Mouse (Mus musculus) MN1 (cell line): Measurements from ENCODE around the gene Hectd2.

ENCODE experiments used
- DNase-seq: peaks from one replicate; pipeline ENCODE4 v3.0.0-alpha.2; 2016; ENCODE audit warnings: low spot score

Hectd2 gene

GRCm38 (mm10) chr19:36554046-36554784 is at the start of gene Hectd2:
Gene Hectd2, plus strand, starts transcription at chr19:36554639.
- peak; percentile 76 for DNase-seq

GRCm38 (mm10) chr19:36504716-36505115 is 49.7 kb upstream of the Hectd2 start:
- DNase-seq: no peak

- DNase-seq: no peak
These were observed 43.1 kb upstream of the Hectd2 start for GRCm38 (mm10) chr19:36511305-36511704.

GRCm38 (mm10) chr19:36518461-36518860 is 36.0 kb upstream of the Hectd2 start:
- DNase-seq: peak; percentile 11

DNA sequence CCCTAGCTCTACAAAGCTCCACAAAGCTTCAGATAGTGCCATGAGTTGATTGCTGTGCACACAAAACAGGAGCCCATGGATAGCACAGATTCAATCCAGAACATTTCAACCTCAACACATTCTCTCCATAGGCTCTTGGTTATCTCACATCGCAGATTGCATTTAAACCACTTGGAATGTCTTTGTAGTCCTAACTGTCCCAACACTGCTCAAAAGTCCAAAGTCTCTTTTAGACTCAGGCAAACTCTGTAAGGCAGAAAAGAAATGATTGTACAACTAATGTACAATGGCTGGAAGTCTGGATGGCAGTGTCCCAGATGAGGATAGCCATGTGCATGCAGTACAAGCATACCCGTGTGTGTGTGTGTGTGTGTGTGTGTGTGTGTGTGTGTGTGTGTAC is 32.9 kb upstream of the Hectd2 start:
- DNase-seq: no peak

DNA sequence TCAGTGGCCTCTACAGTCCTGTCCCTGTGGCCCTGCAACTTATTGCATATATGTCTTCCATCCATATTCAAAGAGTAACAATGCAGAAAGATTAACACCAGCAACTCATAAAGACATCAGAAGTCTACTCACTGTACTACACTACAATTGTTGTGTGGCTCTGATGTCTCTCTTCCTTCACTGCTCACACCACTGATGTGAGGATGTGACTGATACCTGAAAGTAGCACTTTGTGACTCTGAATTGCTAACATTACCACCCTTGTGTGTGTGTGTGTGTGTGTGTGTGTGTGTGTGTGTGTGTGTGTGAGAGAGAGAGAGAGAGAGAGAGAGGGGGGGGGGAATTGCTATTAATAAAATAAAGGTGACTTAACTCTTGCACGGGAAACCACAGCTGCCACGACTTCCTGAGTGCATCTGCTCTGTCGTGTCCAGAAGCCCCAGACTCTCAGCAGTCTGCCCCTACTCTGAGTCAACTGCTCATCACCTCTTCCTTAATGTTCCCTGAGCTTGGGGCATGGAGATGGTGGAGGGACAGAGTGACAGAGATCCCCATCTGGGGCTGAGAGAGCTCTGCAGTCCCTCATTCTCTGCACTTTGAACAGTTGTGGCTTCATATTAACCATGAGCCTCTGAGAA is 31.8 kb upstream of the Hectd2 start:
- no peak for DNase-seq

DNA sequence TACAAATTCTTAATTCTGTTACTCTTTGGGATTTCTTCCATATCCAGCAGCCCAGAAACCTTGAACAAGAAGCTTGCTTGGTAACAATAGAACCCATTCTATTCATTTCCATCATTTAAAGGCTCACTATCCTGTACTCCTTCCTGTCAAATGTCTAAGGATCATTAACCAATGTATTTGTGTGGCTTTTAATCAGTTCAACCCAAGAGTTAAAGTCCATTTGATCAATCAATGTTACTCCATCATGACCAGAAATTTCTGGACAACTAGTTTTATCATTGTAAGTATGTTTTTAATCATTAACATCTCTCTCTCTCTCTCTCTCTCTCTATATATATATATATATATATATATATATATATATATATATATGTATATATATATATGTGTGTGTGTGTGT is 29.4 kb upstream of the Hectd2 start:
- DNase-seq: no peak

DNA sequence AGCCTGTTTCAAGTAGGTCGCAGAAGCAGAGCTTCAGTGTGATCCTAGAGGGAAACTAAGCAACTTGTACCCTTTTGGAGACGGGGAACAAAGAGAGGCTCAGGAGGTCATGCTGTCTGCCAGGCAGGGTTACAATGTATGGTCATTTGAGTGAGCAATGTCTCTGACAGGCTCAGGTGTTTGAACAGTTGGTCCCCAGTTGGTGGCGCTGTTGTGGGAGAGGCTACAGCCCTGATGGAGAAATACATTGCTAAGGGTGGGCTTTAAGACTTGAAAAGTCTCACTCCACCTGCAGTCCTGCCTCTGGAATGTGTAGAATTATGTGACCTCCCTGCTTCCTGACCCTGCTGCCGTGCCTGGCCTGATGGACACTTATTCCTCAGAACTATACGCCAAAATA is 21.4 kb upstream of the Hectd2 start:
- peak; percentile 23 for DNase-seq

DNA sequence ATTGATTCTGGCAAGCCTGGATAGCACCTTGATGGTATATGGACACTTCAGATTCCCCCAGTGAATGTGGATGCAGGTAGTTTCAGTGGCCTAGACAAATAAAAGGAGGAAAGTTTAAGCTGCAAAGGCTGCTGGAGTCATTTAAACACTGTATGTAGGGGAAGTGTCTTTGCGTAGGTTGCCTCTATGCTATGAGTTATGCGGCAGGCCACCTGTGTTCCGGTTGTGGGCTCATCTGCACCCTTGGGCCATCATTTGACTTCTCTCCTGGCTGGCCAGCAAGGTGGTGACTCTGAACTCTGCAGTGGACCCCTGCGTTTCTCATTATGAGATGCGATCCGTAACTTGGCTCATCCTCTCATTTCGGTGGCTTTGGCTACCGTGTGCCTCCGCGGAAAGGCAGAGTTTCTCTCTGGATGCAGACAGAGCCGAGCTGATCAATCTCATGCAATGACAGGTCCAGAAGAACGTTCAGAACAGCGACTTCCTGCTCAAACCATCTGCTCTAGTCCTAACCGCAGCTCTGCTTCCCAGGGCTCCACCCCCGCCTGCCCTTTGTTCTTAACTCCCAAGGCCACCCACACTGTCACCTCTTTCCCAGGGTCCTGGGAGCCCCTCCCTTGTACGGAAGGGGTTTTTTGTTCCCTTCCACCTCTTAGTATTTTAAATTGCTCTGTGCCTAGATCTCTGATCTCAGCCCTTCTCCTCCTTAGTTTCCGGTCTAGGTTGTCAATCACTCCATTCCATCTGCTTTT is 20.3 kb upstream of the Hectd2 start:
- peak; percentile 44 for DNase-seq

DNA sequence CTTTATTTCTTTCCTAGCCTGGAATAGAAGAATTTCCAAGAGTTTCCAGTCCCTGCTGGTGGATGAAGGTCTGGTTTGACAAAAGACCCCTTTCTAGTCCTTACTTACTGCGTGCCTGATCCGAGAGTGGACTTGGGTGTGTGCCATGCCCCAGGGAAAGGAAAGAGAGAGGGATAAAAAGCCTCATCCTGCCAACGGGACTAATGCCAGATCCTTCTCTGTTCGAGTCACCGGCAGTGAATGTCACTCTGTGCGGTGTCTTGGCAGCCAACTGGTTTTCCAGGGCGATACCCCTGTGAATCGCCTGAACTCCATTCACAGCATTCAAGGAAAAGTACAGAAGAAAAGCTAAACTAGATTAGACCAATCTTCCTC is 19.7 kb upstream of the Hectd2 start:
- DNase-seq: peak; percentile 36

DNA sequence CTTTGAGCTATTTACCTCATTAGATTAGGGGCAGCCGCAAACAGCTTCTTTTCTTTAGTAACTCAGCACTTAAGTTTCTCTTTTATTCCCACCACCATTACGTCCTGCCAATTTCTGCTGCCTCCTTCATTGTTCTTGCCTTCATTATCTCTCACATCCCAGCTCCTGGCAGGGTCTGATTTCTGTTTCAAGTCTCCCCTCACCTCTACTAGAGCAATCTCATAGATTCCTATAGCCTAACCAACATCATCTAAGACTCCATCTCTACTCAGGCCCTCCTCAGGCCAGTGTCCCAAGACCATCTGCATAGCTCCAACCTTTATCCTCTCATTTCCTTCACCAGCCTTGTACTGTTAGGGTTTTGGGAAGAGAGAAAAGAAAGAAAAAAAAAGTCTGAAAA is 19.3 kb upstream of the Hectd2 start:
- no peak for DNase-seq

- no peak for DNase-seq
These were observed 18.6 kb upstream of the Hectd2 start for GRCm38 (mm10) chr19:36535878-36536277.

DNA sequence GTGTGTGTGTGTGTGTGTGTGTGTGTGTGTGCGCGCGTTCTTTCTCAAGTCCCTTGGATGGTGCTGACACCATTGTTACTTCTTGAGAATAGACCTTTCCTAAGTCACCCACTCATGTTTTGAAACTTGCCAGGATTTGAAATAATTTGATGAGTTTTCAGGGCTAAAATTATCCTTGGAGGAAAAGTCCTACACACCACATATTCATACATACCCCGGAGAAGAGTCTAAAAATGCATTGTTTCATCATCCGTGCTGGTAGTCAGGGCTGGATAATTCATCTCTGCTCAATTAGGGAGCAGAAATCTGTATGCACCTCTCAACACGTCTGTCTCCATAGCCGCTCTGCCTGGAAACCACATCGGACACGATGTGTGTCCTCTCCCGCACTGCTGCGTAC is 17.5 kb upstream of the Hectd2 start:
- no peak for DNase-seq

DNA sequence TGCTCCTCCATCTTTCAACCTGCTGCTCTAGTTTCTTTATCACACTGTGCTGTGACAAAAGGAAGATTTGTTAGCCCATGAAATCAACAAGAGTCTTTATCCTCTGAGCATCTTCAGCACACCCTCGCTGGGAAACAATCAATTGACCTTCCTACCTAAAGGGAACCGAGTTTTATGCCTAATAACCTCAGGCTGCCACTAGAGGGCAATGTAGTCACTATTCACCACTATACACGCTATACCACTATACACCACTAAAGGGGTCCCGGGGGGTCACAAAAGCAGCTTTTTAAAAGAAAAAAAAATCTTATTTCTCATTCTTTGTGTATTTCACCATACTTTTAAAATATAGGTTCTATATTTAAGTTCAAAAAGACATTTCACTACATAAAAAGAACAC is 15.9 kb upstream of the Hectd2 start:
- DNase-seq: peak; percentile 67

DNA sequence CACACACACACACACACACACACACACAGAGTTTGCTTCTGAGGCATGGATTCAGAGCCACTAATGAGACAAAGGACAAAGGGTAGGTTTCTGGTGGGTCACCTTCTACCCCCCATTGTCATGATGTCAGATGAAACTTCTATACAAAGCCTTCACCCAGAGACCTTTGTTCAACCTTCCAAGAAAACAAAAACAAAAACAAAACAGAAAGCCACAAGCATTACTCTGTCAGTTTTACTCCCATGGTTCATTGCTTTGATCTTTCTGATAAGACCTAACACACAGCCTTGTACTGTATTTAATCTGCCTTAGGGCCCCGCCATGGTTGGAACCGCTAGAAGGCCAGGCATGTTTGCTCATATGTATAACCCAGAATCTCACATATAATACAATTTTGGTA is 15.1 kb upstream of the Hectd2 start:
- DNase-seq: no peak

DNA sequence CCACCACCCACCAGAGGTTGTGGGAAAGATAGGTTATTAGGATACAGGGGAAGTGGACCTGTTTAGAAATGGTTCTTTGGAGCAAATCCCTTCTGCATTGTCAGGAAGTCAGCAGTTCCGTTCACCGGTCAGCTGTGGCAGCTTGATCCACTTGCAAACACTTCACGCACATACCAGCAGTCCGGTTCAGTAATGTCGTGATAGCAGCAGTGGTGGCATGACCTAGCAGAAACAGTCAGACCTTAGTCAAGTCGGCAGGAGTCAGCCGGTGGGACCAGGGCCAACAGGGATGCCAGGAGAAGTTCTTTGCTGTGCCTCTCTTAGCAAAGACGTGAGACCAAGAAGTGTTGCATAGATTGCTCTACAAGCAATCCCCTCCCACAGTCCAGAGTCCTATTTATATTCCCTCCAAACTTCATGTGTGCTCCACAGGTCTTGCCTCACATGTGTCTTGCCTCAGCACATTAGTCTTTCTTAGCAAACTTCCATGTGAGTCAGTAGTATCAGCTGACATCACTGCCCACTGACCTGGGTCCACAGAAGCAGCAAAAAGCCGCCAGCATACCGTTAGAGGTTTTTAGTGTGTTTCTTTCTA is 14.3 kb upstream of the Hectd2 start:
- DNase-seq: no peak

GRCm38 (mm10) chr19:36540776-36541175 is 13.7 kb upstream of the Hectd2 start:
- no peak for DNase-seq

DNA sequence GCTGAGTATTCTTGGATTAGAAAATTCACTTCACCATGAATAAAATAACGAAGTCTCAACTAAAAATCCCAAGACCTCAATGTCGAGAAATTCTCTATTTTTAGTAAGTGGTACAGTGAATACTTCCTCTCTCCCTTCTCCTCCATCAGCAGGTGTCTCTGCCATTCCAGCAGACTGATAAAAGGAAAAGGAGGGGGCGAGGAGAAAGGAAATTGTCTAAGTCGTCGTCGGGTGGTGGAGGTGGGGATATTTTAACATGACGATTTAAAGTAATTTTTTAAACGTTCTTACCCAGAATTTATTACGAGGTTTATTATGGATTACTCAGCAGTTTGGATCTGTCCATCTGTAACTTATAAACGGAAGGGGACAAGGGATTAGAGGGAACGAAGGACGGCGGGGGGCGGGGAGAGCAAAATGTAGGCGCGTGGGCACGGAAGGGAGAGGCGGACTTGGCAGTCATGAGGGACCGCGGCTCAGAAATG is 836 bp upstream of the Hectd2 start:
- no peak for DNase-seq

GRCm38 (mm10) chr19:36554785-36555595 is 551 bp downstream of the Hectd2 start:
- DNase-seq: peak; percentile 58

DNA sequence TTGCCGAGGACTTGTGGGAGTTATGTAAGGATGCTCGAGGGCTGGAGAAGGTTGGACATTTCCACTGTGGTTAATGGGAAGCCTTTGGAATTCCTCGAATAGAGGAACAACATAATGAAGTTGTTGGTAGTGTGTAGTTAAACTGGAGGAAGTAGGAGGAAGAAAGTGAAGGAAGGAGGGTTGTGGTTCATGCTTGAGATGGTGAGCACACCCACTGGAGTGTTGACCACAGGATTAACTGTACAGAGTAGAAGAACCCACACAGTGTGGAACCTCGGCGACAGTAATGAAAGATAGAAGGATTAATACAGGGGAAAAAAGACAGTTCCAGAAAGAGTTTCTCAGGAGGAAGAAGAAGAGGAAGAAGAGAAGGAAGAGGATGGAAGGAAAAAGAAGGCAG is 4.9 kb downstream of the Hectd2 start:
- no peak for DNase-seq

- no peak for DNase-seq
These were observed 5.7 kb downstream of the Hectd2 start for GRCm38 (mm10) chr19:36560160-36560559.

DNA sequence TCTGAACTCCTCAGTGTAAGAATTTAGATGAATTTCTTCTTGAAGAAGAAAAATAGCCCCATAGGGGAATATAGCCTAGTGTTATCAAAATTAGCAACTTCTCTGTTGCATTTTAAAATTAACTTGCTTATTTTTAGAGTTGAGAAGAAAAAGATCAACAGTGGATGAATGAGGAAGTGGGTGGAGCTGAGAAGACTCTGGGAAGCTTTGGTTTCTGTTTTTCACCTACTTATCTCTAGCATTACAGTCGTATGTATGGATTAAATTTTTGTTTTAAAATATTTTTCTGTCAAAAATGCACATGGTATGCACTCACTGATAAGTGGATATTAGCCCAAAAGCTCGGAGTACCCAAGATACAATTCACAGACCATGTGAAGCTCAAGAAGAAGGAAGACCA is 6.7 kb downstream of the Hectd2 start:
- no peak for DNase-seq
